28 mouse cellular contexts compared by ENCODE assay signal in genomic region chr7:112337736-112338135, GRCm38 (mm10).
DNase-seq lines count a peak whose midpoint lies in the region; ATAC-seq and TF ChIP-seq lines count a peak whose summit lies in the region.
"Had no signal": no experiment of that assay in that cellular context is flagged by ENCODE, and none has a peak within 500 bp of the region (broad histone marks: within the 10 kb centered on the region; RNA-seq: fewer than 3 reads in every experiment).

No protein-coding gene starts in this region.

- H3K4me3 ChIP-seq in heart, embryonic 13.5 days, result no peak overlapping the region
- no peak overlapping the region for H3K4me3 ChIP-seq in layer of hippocampus, adult 2 months
- H3K4me3 ChIP-seq: heart, adult 2 months; kidney, embryonic 15.5 days; limb, embryonic 10.5 days; limb, embryonic 15.5 days; liver, embryonic 13.5 days; midbrain, embryonic 12.5 days; myocyte; neural tube, embryonic 13.5 days had no signal

- no peak overlapping the region; the same call in 1 of the 2 replicates for H3K9ac ChIP-seq in heart, embryonic 13.5 days
- H3K9ac ChIP-seq: kidney, embryonic 15.5 days; limb, embryonic 15.5 days; liver, embryonic 13.5 days; midbrain, embryonic 12.5 days; neural tube, embryonic 13.5 days had no signal

- no peaks in the 10 kb centered on the region for H3K27me3 ChIP-seq in heart, embryonic 13.5 days (replicated peaks)
- H3K27me3 ChIP-seq: kidney, embryonic 15.5 days; liver, embryonic 13.5 days; midbrain, embryonic 12.5 days; neural tube, embryonic 13.5 days had no signal

- peak overlapping the region; percentile 28; the same call in 1 of the 2 replicates for H3K27ac ChIP-seq in heart, embryonic 13.5 days (replicated peaks)
- peak overlapping the region; percentile 84 for H3K27ac ChIP-seq in layer of hippocampus, adult 2 months
- H3K27ac ChIP-seq: heart, adult 2 months; kidney, embryonic 15.5 days; limb, embryonic 10.5 days; liver, embryonic 13.5 days; midbrain, embryonic 12.5 days; neural tube, embryonic 13.5 days had no signal

- H3K4me1 ChIP-seq in heart, embryonic 13.5 days, result peaks cover 45% of the 10 kb centered on the region
- H3K4me1 ChIP-seq: liver, embryonic 13.5 days; megakaryocyte, embryonic 14.5 days had no signal

- no peaks in the 10 kb centered on the region for H3K9me3 ChIP-seq in heart, embryonic 13.5 days
- H3K9me3 ChIP-seq: kidney, embryonic 15.5 days; limb, embryonic 10.5 days; limb, embryonic 15.5 days; liver, embryonic 13.5 days; megakaryocyte, embryonic 14.5 days; midbrain, embryonic 12.5 days; neural tube, embryonic 13.5 days had no signal

- peaks cover 97% of the 10 kb centered on the region for H3K36me3 ChIP-seq in heart, embryonic 13.5 days
- H3K36me3 ChIP-seq: G1E; kidney, embryonic 15.5 days; limb, embryonic 10.5 days; limb, embryonic 15.5 days; liver, embryonic 13.5 days; midbrain, embryonic 12.5 days; neural tube, embryonic 13.5 days had no signal

- 69% methylated on average over 5 of the region's 5 CpGs for WGBS in heart, embryonic 13.5 days

- no peak for ATAC-seq in heart, embryonic 13.5 days (ENCODE audit: extremely low read depth, insufficient number of reproducible peaks, low FRiP score, low TSS enrichment)
- ATAC-seq: forebrain, embryonic 14.5 days; intestine, embryonic 16.5 days had no signal

- no peak for TF ChIP-seq CTCF in layer of hippocampus, adult 2 months (conservative IDR thresholded peaks at IDR 0.05)

- intact Hi-C loops in heart, postnatal 25 days (cut with DNase I), result no loop called here

- DNase-seq in gastrocnemius, adult 18-20 months (ENCODE audit: low spot score), result peak; percentile 61
- DNase-seq in gastrocnemius, postnatal 10 days, result no peak
- no peak for DNase-seq in heart, postnatal 25 days (ENCODE audit: low spot score)
- no peak for DNase-seq in layer of hippocampus, adult 2 months (ENCODE audit: low spot score in 2 of 2)
- DNase-seq in layer of hippocampus, adult 11-12 months (ENCODE audit: low spot score), result no peak
- no peak for DNase-seq in frontal cortex, postnatal 10 days (ENCODE audit: low spot score in 2 of 2)
- DNase-seq: adrenal gland, postnatal 10 days; cerebellum, adult 8-10 months; cerebellum, postnatal 25 days; heart, adult 2 months; heart, postnatal 10 days; layer of hippocampus, postnatal 36 days; liver, embryonic 13.5 days; lung, adult 18-20 months; lung, postnatal 4 days; thymus, adult 18-20 months; thymus, postnatal 25 days had no signal

- H3K4me2 ChIP-seq in heart, embryonic 13.5 days, result no peak overlapping the region
- H3K4me2 ChIP-seq: kidney, embryonic 15.5 days; liver, embryonic 13.5 days; midbrain, embryonic 12.5 days; neural tube, embryonic 13.5 days had no signal
